Mouse (Mus musculus) kidney, postnatal 25 days (tissue): ENCODE results near the gene Acer3.

Source experiments
- DNase-seq, 2 experiments: peaks; one replicate each; pipeline ENCODE4 v3.0.0; 2021; ENCODE audit warnings: mixed read lengths in 2 of 2

Acer3 gene

GRCm38 (mm10) chr7:98332678-98333397 lies 11.8 kb upstream of the Acer3 start:
- DNase-seq = peak in 1 of 2 experiments; percentile 57

DNA sequence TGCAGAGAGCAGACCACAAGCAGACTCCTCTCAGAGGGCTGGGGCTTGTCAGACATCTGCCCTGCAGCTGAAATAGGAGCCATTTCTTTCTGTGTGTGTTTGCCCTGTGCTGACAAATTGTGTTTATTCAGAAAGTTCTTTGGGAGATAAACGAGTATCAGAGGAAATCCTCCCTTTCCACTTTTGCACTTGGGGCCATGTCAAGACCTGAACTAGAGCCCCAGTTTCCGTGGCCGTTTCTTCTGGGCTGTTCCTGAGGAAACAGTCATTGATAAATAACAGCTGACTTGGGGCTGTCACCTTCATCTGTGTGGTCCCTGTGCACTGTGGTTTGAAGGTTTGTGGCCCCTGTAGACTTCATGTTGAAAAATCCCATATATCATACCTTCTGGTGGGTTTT lies 10.9 kb upstream of the Acer3 start:
- peak in 1 of 2 experiments; percentile 39 for DNase-seq

DNA sequence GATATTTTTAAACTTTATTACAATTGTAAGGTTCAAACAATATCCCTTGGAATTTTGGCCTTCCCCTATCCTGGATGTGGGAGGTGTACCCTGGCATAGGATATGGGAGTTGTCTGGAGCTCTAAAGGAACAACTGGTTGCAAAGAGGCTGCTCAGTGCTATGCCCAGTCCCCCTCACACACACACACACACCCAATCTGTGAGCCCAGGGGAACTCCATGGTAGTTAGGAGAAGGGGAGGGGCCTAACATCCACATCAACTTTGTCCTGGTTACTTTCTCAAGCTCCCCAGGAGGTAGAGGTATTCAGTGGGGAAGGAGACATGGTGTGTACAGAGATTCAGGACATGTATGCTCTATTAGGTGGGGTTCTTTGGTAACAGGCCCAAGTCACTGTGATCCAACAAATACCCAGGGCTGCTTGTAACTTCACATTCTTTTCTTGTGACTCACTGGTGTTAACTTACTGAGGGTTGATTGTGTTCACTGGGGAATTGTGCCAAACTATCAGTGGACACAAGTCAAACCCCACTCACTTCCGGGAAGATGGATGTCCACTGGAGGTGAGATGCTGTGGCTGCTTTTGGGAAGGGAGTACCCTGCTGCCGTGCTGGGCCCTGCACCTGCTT lies 9.5 kb upstream of the Acer3 start:
- no peak for DNase-seq

DNA sequence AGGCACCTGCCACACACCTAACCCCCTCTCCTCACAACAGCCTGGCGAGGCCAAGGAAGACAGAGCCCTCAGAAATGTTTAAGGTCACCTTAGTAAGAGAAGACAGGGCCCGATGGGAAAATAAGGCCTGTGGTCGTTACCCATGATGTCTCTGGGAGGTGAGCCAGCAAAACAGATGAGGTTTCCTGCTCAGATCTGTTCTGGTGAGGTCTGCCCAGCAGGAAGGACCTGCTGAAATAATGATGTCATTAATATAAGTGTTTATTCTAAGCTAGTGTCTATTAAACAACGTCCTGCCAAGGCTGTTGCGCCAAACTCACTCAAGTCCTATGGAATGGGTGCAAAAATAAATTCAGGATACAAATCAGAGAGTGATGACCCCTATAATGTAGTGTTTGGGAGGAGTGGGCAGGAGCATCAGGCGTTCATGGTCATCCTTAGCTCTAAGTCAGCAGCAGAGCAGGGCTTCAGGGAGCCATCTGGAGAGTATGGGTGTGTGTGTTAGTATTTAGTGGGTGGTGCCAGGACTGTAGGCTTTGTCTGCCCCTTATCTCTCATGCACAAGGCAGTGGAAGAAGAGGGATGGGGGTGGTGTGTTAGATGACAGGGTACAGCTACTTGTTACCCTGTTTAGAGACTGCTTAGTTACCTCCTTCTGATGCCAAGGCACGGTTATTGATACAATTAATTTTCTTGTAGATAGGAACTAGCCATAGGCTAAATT lies 8.8 kb upstream of the Acer3 start:
- DNase-seq = no peak

DNA sequence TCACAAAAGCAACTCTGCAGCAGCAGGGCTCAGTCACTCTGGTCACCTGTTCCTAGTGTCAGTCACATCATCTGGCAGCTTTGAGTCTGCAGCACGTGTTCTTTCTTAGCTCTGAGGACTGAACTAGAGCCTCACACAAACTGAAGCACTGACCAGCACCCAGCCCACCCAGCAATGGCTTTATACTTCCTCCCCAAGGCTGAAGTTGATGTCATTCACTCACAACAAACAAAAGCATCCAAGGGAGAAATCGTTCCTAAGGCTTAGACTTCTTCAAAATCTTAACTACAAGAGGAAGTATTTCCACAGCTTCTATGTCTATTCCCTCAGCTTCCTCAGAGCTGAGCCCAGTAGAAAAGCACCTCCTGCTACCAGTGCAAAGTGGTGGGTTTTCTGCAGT lies 7.3 kb upstream of the Acer3 start:
- DNase-seq = no peak

DNA sequence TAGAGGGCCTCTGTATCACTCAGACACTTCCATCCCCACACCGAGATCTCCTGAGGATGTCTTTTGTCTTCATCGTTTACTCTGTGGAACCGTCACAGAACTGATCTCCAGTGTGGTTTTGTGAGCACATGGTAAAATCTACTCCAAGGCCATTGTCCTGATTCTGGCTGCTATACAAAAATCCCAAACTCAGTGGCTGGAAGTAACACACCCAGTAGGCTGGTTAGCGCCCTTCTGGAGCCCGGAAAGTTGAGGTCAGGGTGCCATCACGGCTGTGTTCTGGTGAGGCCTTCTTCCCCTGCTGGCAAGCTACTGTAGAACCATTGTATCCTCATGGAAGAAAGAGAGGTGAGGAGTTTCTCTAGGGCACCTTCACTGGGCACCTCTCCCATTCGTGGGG lies 5.0 kb upstream of the Acer3 start:
- no peak for DNase-seq

GRCm38 (mm10) chr7:98324228-98324627 lies 3.2 kb upstream of the Acer3 start:
- DNase-seq = peak; percentile 29 to 48

DNA sequence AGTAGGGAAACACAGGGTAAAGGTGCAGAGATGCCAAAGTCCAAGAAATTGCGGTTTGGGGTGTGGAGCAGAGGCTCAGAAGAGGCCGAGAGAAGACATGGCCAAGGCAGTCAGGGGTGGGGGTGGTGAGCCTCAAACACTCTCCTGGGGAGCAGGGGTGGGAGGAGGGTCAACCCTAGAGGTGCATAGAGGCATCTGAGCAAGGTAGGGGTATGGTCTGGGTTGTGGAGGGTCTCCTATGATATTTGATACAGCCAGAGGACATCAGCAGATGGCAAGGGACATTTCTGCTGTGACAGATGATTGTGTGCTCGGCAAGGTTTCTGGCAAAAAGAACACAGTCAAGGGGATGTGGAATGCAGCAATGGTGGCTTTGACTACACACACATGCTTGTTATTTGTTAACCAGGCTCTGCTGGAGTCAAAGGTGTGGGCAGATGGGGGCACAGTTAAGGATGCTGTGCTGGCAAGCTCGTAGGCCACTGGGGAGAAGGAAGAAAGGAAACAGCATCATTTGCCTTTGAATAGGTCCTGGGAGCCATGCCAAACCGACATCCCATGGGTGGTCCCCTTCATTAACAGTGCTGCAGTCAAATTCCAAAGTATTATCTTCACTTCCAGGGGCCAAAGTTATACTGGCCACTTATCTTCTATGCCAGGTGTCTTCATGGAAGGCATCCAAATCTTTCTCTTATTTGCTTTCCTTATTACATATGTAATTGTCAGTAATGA lies 2.4 kb upstream of the Acer3 start:
- DNase-seq = peak; percentile 62 to 63

GRCm38 (mm10) chr7:98322415-98322814 lies 1.4 kb upstream of the Acer3 start:
- no peak for DNase-seq

DNA sequence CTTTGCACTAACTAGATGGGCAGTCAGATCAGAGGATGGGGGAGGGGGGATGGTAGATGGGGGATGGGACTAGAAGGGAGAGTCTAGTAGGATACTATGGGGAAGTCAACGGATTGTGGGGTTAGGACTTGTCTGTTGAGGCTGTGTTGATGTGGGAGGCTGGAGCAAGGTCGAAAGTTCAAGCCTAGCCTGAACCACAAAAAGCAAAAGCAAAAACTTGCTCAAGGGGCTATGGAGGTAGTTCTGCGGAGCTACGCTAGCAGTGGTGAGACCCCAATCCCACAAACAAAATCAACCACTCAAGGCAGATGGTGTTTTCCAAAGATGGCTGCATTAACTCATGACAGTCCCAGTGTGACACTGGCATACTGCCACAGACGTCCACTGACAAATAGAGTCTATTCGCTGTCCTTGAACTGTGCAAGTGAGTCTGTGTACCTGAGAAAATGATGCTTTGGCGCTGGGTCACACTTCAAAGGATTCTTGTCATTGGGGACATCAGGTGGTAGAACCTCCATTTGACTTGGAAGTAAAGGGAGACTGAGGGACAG lies 927 bp downstream of the Acer3 start:
- DNase-seq = no peak

GRCm38 (mm10) chr7:98316568-98316967 lies 4.4 kb downstream of the Acer3 start:
- DNase-seq = no peak

DNA sequence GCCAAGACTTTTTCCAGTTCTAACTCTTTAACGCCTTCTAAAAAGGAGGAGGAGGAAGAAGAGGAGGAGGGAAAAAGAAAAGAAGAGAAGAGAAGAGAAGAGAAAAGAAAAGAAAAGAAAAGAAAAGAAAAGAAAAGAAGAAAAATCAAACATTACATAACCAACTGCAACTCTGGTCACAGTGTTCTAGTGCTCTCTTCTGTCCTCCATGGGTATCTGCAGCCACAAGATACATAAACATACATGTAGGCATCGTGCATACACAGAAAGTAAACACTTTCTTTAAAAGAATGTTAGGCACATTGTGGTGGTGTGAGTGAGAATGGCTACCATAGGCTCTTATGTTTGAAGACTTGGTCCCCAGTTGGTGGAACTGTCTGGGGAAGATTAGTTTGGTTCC lies 5.9 kb downstream of the Acer3 start:
- DNase-seq = no peak

- no peak for DNase-seq
Observed at GRCm38 (mm10) chr7:98312185-98312920, 8.7 kb downstream of the Acer3 start.

DNA sequence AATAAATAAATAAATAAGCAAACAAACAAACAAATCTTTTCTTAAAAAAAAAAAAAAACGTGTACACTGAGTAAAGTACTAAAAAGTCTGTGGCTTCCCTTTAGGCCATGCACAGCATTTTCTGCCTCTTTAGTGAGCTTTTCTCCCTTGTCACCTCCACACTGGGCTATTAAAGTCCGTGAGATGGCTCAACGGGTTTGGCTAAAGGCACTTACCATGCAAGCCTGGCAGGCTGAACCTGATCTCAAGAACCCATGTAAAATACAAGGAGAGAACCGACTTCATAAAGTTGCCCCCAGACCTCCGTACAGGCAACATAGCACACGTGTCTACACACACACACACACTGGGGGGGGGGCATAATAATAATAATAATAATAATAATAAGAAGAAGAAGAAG lies 10.7 kb downstream of the Acer3 start:
- DNase-seq = no peak

GRCm38 (mm10) chr7:98309219-98310030 lies 11.6 kb downstream of the Acer3 start:
- peak; percentile 98 for DNase-seq

DNA sequence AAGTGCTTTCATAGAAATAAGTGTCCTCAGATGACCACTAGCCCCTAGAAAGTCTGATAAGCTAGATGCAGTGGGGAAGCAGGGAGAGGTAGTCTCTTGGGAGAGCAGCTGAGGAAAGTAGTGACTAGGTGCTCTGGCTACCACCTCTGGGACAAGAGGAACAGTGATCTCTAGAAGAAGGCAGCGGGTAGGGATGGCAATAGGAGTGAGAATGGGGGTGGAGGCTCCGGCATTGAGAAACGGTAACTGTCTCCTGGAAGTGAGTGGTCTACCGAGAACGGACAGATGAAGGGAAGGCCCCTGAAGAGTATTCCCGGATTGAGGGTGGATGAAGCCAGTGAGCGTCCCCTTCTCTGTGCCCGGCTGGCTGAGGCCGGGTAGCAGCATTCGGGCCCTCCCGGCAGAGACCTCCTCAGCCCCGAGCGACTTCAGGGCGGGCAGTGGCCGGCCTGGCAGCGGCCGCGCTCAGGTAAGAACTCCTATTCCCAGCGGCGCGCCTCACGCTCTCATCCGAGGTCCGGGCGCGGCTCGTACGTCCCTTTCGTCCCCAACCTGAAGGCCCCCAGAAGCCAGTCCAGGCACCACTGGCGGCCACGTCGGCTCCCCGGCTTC lies 12.3 kb downstream of the Acer3 start:
- no peak for DNase-seq

- DNase-seq = no peak
Observed at GRCm38 (mm10) chr7:98307921-98308606, 12.9 kb downstream of the Acer3 start.

DNA sequence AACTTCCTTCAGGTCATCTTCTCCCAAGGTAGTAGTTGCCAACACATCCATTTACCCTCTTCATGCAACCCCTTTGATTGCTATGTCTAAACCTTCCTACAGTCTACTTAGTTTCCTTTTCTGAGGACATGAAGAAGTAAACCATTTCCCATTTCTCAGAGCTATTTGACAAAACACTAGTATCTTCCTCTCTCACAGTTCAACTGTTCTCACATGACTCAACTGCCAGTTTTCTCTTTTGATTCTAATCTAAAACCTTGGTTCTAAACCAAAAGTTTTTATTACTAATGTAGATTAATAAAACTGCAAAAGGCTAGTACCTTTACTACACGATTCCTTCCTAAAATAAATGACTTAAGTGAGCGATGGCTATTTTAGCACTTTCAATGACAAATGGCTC lies 13.6 kb downstream of the Acer3 start:
- DNase-seq = no peak

DNA sequence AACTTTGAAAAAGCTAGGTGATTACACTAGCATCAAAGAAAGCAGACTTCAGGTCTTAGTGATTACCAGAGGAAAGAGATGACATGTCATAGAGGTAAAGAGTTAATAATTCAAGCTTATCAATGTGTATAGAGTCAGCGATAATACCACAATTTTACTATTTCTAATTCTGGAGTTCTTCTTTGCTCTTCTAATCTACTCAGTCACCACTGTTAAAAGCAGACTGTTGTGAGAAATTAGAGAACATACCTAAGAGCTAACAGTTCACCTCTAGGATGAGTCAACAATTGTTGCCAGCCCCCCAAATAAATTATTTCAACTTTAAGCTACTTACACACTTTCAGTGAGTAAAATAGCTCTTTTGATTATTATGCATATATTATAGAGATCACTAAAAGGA lies 28.1 kb downstream of the Acer3 start:
- no peak for DNase-seq

- peak; percentile 18 to 39 for DNase-seq
Observed at GRCm38 (mm10) chr7:98289585-98289984, 31.4 kb downstream of the Acer3 start.
